Mouse (Mus musculus) left cerebral cortex, postnatal 10 days (tissue): ENCODE measurements at regions not wholly inside any gene's neighbourhood (a gene's known extent, or its start where the extent isn't known, plus 50 kb on each side); places are given as distances from the start of the nearest gene placed in this dataset.

Source experiments
- DNase-seq, 2 experiments: peaks; one replicate each; pipeline ENCODE4 v3.0.0; 2021 to 2022; ENCODE audit warnings: low spot score in 2 of 2, mixed read lengths in 1 of 2; ENCODE audit errors: extremely low spot score in 1 of 2
- intact Hi-C: fragments of 180-260 bp; cut with DNase I; formaldehyde crosslinking; loops from one replicate; pipeline ENCODE4 v1.15.1; 2025

DNA sequence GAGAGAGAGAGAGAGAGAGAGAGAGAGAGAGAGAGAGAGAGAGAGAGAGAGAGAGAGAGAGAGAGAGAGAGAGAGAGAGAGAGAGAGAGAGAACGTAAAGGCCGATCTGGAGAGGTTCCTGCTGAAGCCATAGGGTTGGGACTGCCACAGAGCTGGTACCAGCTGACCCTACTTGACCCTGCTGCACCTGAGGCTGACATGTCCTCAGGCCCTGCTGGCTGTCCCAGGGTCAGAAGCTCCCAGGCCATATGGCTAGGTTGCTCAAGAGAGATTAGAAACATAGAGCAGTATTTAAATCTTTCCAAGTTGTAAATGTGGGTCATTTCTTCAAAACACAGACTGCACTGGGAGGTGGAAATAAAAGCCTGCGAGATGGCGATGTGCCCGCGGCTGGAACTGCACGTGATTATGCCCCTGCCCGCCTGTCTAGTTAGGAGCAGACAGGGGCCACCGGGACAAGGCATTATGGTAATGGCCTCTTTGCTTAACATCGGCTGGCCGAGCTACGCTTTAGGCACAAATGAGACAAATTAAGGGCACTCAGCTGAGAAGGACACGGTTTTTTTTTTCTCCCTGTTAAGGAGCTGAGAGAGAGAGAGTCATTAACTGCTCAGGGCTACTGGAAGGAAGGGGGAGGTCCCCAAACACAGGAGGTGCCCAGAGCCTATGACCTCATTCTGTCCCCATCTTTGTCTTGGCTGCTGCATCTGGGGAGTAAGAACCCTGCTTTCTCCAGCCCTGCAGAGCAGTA, 115.9 kb upstream of the 1700021F07Rik start:
- intact Hi-C loops, result no loop called here
- peak; percentile 42 to 70 for DNase-seq

DNA sequence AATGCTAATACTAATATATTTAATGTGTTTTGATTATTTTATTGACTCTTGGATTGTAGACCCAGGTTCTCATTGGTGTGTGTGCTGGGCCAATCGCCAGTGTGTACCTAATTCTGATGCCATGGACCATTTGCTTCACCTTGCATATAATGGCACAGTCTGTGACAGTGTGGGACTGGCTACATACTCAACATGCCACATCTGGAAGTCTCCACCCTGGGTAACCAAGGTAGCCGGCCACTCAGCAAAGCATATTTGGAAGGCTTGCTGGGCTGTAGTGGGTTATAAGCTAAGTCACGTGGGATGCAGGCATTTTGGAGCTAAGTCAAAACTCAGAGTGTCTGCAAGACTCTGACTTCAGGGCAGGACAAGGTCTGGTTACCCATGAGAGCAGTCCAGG, 115.3 kb upstream of the 1700021F07Rik start:
- no peak for DNase-seq
- intact Hi-C loops, result no loop called here

GRCm38 (mm10) chr2:173408681-173409081, 113.7 kb upstream of the 1700021F07Rik start:
- intact Hi-C loops, result no loop called here
- no peak for DNase-seq

DNA sequence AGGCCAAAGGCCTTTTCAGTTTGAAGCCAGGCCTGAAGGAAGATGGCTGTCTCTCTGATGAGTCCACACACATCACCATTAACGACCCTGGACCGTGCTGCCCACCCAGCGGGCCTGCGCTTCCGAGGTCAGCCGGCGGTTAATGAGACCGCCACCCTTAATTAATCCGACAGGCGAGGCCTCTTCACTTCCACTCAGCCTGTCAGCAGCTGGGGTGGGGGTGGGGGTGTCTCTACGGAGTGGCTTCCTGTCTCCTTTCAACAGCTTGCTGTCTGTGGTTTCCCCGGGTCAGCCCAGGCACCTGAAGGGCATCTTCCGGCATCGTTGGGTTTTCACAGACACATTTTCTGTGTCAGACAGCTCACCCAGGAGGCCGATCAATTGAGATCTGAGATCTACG, 113.0 kb upstream of the 1700021F07Rik start:
- no peak for DNase-seq
- intact Hi-C loops, result no loop called here

- intact Hi-C loops, result loop anchor here (10.0 kb wide), 1 partner anchor 131 kb away; no protein-coding TSS in a partner anchor
- DNase-seq, result peak; percentile 74 to 77
Measured at GRCm38 (mm10) chr2:173413906-173414656, 108.3 kb upstream of the 1700021F07Rik start.

DNA sequence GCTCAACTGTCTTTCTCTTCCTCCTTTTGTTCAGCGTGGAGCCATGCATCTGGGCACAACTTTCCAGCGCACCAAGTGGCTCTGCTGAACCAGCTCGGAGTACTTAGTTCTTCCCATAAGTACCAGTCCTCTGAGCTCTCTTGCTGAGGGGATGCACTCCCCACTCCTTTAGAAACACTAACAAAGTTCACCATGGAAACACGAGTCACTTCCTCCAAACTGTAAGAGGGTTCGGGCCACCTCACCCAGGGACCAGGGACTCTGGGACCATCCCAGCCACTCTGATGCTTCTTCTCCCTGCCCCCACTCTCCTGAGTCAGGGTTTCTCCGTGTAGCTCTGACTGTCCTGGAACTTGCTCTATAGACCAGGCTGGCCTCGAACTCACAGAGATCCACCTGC, 107.0 kb upstream of the 1700021F07Rik start:
- no peak for DNase-seq
- intact Hi-C loops, result loop anchor here (5.0 to 10.0 kb wide), 2 partner anchors 73 to 129 kb away; no protein-coding TSS in a partner anchor

- intact Hi-C loops, result loop anchor here (5.0 to 10.0 kb wide), 2 partner anchors 75 to 128 kb away; no protein-coding TSS in a partner anchor
- DNase-seq, result no peak
Measured at GRCm38 (mm10) chr2:173416921-173417320, 105.5 kb upstream of the 1700021F07Rik start.

GRCm38 (mm10) chr2:173418951-173419350, 103.4 kb upstream of the 1700021F07Rik start:
- intact Hi-C loops, result loop anchor here (5.0 to 10.0 kb wide), 2 partner anchors 77 to 126 kb away; no protein-coding TSS in a partner anchor

DNA sequence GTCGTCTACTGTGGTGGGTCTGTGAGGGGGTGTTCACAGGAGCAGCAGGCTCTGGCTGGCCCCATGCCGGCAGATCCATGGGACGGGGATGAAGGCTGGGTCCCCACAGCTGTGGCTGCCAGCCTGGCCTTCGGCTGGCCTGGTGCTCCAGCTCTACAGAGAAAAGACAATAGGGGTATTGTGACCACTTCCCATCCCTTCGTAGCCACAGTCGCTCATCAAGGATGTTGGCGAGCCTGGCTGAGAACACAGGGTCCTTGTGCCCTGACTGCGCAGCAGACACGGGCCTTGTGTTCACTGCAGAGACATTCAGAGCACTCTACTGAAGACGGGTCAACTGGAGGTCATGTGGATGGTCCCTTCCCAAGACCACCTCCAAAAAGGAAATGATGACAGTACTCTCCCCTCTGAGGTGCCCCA, 102.4 kb upstream of the 1700021F07Rik start:
- peak; percentile 53 to 71 for DNase-seq
- intact Hi-C loops, result loop anchor here (5.0 to 10.0 kb wide), 2 partner anchors 78 to 125 kb away; no protein-coding TSS in a partner anchor

More at GRCm38 (mm10) chr2:173418951-173419350, 103.4 kb upstream of the 1700021F07Rik start:
- DNase-seq, result no peak

DNA sequence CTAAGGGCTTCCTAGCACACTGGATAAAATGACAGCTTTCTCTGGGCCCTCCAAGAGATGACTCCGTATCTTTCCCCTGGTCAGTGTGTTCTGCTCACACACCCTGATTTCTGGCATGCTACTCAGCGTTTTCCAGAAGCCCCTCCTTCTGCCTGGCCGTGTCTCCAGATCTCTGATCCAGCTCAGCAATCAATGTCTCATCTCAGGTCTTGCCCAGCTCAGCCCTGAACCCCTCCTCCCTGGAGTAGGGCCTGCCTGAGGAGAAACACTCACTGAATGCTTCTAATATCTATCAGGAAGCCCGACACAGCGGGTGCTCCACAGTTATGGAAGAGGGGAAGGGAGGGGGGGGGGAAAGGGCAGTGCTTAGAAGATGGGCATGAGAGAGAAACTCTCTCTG, 101.9 kb upstream of the 1700021F07Rik start:
- no peak for DNase-seq
- intact Hi-C loops, result no loop called here

GRCm38 (mm10) chr2:173424875-173425274, 97.5 kb upstream of the 1700021F07Rik start:
- intact Hi-C loops, result no loop called here
- peak in 1 of 2 experiments; percentile 27 for DNase-seq

DNA sequence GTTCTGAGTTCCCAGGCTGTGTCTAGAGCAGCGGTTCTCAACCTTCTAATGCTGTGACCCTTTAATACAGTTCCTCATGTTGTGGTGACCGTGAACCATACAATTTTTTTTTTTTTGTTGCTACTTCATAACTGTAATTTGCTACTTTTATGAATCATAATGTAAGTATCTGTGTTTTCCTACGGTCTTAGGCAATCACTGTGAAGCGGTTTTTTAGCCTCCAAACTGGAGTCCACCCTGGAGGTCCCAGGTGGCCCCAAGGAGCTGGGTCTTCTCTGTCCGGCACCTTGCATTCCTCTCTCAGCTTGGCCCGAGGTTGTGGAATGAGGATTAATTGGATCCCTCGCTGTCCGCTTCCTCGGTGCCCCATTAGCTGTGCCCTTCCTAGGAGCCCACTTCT, 96.6 kb upstream of the 1700021F07Rik start:
- intact Hi-C loops, result no loop called here

GRCm38 (mm10) chr2:173426191-173427065, 96.0 kb upstream of the 1700021F07Rik start:
- intact Hi-C loops, result no loop called here
- DNase-seq, result peak; percentile 29 to 34

More for the DNA sequence above, 96.6 kb upstream of the 1700021F07Rik start:
- no peak for DNase-seq

GRCm38 (mm10) chr2:173427888-173428450, 94.4 kb upstream of the 1700021F07Rik start:
- intact Hi-C loops, result no loop called here
- peak in 1 of 2 experiments; percentile 56 for DNase-seq

GRCm38 (mm10) chr2:173431841-173432240, 90.5 kb upstream of the 1700021F07Rik start:
- DNase-seq, result no peak
- intact Hi-C loops, result no loop called here

GRCm38 (mm10) chr2:173432258-173432657, 90.1 kb upstream of the 1700021F07Rik start:
- intact Hi-C loops, result no loop called here
- no peak for DNase-seq

DNA sequence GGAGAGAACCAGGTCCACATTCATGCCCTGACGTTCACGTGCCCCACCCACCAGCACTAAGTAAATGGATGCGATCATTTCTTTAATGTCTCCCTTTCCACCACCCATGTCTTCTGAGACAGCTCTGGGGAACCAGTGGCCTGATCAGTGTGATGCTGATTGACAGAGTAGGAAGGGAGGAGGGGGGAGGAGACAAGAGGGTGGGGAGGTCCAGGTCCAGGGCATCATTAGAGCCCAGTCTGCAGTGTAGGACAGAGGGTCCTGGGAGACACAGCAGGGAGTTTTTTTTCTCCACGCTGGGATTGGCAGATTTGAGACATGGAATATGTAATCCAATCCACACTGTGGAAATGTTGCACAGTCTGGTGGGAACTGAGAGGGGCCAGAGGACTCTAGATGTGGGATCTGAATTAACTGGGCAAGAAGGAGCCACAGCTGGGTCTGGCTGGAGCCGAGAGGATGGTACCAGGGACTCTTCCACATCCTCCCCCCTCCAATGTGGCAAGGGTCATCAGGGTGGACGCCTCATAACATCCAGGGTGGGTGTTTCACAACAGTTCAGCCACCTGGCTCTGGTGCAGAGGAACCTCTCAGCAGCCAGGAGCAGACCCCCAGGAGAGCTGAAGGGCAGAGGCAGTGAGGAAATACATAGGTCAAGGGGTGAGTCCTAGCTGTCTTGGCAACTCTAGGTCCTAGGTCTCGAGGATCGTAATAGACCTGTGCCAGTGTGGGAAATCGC, 89.3 kb upstream of the 1700021F07Rik start:
- intact Hi-C loops, result no loop called here
- no peak for DNase-seq

- intact Hi-C loops, result no loop called here
- DNase-seq, result no peak
Measured at GRCm38 (mm10) chr2:173436580-173436979, 85.8 kb upstream of the 1700021F07Rik start.
